Mouse (Mus musculus) subcutaneous adipose tissue, adult 2 months (tissue): ENCODE results near the gene Rnf43. TPM values are rescaled to one million over a fixed set of nuclear protein-coding genes. Genes with fewer than 3 reads are reported as not detected.

Experiments used
- polyA plus RNA-seq: library from polyadenylated mRNA; depleted of rRNA; stranded (reverse); fragments of >200 nt; gene quantifications from 2 replicates; pipeline ENCODE4 v1.2.3, GENCODE M21; 2012; ENCODE audit warnings: low replicate concordance; rRNA removed

Rnf43 gene
- 0.42 and 11.4 TPM in 2 replicates for polyA plus RNA-seq

GRCm38 (mm10) chr11:87662407-87662806, at the start of gene Rnf43:
TSS of gene Rnf43 (plus strand) at chr11:87662722.

GRCm38 (mm10) chr11:87616790-87617474, 45.6 kb upstream of the Rnf43 start, which contains the start of gene Hsf5:
TSS of gene Hsf5 (plus strand) at chr11:87617164.

GRCm38 (mm10) chr11:87737175-87737740, 74.7 kb downstream of the Rnf43 start, which contains the start of gene Supt4a:
TSS of gene Supt4a (plus strand) at chr11:87737552.

GRCm38 (mm10) chr11:87760301-87761081, 98.0 kb downstream of the Rnf43 start, which contains the start of gene Tspoap1:
TSS of gene Tspoap1 (plus strand) at chr11:87760541.

Other genes starting within 250 kb of the Rnf43 start
- gene Gm11492, start 96.1 kb upstream of the Rnf43 start, polyA plus RNA-seq, result 0.14 TPM in 1 of 2 replicates, not detected in the other
- 34.7 and 112 TPM in 2 replicates for gene Sept4, start 93.8 kb upstream of the Rnf43 start, polyA plus RNA-seq
- 14.9 and 41.4 TPM in 2 replicates for gene Mtmr4, start 70.6 kb upstream of the Rnf43 start, polyA plus RNA-seq
- gene Hsf5, start 45.6 kb upstream of the Rnf43 start, polyA plus RNA-seq, result 0.09 TPM in 1 of 2 replicates, not detected in the other
- 88.8 and 95.3 TPM in 2 replicates for gene Supt4a, start 74.8 kb downstream of the Rnf43 start, polyA plus RNA-seq
- 0.62 and 11.0 TPM in 2 replicates for gene Tspoap1, start 97.8 kb downstream of the Rnf43 start, polyA plus RNA-seq
- 0.52 and 1.3 TPM in 2 replicates for gene Mpo, start 130.9 kb downstream of the Rnf43 start, polyA plus RNA-seq
- 0.04 and 0.27 TPM in 2 replicates for gene Lpo, start 165.6 kb downstream of the Rnf43 start, polyA plus RNA-seq
- gene Mks1, start 190.5 kb downstream of the Rnf43 start, polyA plus RNA-seq, result 12.7 and 22.3 TPM in 2 replicates
- gene Epx, start 212.8 kb downstream of the Rnf43 start, polyA plus RNA-seq, result 0.36 TPM in 1 of 2 replicates, not detected in the other
- not detected in 2 replicates for gene Olfr462, start 229.5 kb downstream of the Rnf43 start, polyA plus RNA-seq
- gene Olfr463, start 234.7 kb downstream of the Rnf43 start, polyA plus RNA-seq, result not detected in 2 replicates